13 mouse cellular contexts compared by ENCODE assay signal in genomic region chr11:35566686-35567085, GRCm38 (mm10).
"Had no signal": no experiment of that assay in that cellular context is flagged by ENCODE, and none has a peak within 500 bp of the region (broad histone marks: within the 10 kb centered on the region; RNA-seq: fewer than 3 reads in every experiment).

No protein-coding gene starts in this region.

- H3K36me3 ChIP-seq: liver, embryonic 12.5 days; neural tube, embryonic 12.5 days; stomach, embryonic 15.5 days had no signal

- ATAC-seq: liver, embryonic 12.5 days had no signal

- H3K9ac ChIP-seq: liver, embryonic 12.5 days; liver, embryonic 14.5 days; lung, embryonic 14.5 days; neural tube, embryonic 12.5 days; stomach, embryonic 15.5 days had no signal

- H3K4me3 ChIP-seq: liver, embryonic 12.5 days; neural tube, embryonic 12.5 days; stomach, embryonic 15.5 days had no signal

- DNase-seq: lung, adult 18-20 months; lung, embryonic 14.5 days; lung, postnatal 10 days; lung, postnatal 4 days; right cerebral cortex, postnatal 14 days; thymus, adult 2 months; thymus, postnatal 25 days; thymus, postnatal 4 days had no signal

- H3K4me1 ChIP-seq: liver, embryonic 12.5 days had no signal

- H3K27me3 ChIP-seq: neural tube, embryonic 12.5 days; stomach, embryonic 15.5 days had no signal

- H3K9me3 ChIP-seq: liver, embryonic 12.5 days; neural tube, embryonic 12.5 days; stomach, embryonic 15.5 days had no signal

- H3K27ac ChIP-seq: liver, embryonic 12.5 days; liver, embryonic 14.5 days; neural tube, embryonic 12.5 days; stomach, embryonic 15.5 days; stomach, postnatal 0 days had no signal

- H3K4me2 ChIP-seq: liver, embryonic 12.5 days; lung, embryonic 14.5 days; neural tube, embryonic 12.5 days; stomach, embryonic 15.5 days had no signal
